Mouse (Mus musculus): ENCODE measurements at regions not wholly inside any gene's neighbourhood (a gene's known extent, or its start where the extent isn't known, plus 50 kb on each side); places are given as distances from the start of the nearest gene placed in this dataset.
"Not testable (repeated sequence)": the region's sequence is repeated elsewhere in the genome, so short reads cannot be mapped to it uniquely, and the experiment has no call there.

DNA sequence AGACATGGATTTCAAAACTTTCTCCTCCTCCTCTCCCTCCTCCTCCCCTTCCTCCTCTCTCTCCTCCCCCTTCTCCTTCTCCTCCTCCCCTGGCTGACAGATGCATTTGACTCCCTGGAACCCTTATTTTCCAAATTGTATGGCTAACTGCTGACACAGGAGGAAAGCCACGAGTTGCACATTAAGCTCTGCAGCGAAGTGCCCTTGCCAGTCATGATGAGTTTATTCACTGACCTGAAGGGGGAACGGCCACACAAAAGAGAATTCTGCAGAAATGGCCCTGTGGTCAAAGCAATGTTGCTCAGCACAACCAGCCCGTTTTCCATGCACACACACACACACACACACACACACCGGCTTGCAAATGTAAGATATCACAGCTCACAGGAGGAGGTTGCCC lies 112.6 kb downstream of the Tomm20 start:
- no peak for DNase-seq

DNA sequence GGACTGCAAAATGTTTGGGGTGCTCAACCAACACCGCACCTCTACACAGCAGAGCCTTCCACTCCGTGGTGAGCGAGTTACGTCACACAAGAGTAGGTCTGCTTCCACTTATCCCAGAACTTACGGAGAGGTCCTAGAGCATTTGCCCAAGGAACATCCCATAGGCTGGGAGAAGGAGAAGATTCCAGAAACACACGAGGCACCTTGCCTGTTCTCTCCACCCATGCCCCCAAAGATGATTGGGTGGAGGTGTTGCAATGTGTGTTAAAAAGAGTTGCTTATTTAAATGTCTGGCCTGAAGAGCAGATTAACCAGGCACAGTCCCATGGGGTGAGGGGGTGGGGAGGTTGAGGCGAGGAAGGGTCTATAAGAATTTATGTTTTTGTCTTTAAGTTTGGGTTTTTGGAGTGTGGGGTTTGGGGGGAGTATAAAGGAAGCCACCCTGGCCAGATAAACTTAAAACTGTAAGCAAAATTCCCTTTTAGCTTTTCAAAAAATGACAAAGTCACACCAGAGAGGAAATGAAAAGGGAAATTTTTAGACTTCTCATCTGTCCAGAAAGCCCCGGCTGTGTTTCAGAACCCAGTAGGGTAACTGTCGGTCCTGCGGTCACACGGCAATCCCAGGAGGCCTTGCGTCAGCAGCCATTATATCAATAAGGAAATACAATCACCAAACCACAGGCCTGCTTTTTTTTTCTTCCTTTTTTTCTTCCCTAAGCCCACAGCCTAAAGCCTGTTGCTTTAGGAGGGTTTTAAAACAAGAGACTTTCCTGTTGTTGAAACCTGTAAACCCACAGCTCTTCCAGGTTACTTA lies 113.3 kb downstream of the Tomm20 start:
- DNase-seq, result peak; percentile 46

DNA sequence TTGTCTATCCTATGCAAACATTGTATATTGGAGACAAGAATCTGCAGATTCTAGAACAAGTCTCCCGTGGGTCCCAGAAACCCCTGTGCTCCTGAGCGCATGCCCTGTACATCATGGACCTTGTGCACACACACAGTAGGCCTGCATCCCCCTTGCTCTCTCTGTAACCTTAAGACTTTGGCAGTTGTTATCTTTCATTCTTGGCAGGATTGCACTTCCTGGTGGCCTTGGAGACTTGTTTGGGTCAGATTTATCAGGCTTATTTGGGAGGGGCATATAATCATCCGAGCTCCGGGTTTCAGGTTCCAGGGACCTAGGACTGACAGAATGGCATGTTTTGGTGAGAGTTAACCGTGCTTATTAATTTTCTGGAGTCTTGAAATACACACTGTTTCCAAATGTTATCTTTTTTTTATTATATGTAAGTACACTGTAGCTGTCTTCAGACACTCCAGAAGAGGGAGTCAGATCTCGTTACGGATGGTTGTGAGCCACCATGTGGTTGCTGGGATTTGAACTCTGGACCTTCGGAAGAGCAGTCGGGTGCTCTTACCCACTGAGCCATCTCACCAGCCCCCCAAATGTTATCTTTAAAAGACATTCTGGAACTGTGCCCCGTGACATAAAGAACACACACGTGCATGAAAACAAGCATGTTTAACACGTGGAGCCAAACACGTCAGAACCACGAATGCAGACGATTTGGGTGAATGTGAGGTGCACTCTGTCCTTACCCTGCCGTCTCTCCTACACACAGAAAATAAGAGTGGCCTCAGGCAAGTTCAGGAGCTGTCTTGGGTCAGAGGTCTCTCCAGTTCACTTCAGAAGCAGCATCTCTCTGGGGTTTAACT lies 114.1 kb downstream of the Tomm20 start:
- DNase-seq, result no peak

DNA sequence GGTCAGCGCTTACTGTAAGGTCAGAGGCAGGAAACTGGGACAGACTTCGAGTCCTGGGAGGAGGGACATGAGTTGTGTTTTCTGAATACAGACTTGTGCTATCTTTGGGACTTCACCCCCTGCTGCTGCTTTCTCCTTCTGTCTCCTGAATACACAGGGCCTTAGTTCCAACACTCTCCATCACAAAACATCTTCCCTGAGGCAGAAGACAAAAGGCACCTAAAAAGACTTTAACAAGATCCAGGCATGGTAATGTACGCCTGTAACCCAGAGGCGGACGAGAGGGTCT lies 115.5 kb downstream of the Tomm20 start:
- no peak for DNase-seq

DNA sequence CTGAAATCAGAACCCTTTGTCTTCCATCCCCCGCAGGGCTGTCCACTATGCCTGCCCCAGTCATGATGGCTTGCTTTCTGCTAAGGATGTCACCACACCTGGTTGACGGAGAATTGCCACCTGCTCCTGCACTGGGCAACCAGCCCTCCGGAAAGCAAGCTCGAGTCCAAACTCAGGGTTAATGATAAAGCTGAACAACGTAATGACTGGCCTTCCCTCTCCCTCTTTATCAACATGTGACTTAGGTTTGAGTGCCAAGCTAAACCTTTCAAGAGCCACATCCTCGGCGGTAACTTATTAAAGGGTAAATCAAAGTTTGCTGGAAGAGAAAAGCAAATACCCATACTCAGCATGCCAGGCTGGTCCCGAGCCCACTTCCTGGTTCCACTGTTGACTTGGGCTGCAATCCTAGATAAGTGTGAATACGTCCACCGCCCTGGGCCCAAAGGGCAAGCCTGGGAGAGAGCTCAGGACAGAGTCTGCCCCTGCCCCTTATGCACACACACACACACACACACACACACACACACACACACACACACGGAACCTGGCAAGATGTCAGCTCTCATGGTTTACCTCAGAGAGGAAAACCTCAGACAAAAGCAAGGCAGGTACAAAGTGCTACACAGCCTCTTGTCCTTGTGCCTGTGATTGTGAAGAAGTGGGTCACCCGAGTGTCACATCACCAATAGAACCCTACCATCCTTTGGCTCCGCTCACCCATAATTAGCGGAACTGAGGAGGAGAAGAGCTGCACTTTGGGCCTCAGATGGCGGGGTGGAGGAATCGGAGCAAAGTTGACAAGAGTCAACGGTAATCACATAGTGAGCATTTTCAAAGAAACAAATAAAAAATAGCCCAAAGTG lies 116.0 kb downstream of the Tomm20 start:
- peak; percentile 58 for DNase-seq

DNA sequence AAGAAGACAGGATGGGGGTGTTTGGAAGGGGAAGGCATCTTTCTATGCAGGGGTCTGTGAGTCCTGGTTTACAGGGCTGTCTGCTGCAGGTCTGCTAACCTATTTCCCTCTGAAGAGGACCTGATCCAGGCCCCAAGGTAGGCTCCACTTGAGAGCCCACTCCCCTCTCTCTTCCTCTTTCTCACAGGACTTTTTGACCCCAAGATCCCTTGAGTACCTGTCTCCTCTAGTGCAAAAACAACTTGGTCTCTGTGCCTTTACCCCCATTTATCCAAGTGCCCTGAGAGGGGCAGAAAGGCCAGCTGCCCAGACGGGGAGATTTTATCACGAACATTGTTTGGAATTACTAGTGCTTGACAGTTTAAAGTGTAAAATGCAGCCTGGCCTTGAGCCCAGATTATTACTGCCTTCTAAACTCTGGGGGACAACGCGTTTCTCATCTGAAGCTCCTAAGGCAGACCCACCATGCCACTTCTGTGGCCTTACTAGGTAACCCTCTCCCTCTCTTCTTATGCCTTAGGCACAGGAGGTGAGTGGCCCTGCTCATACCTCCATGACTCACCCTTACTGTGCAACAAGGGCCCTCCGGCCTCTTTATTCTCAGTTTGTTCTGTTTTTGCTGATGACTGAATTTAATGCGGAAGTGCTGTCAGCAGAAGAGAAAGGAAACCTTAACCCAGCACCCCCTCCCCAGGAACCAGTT lies 117.8 kb downstream of the Tomm20 start:
- peak; percentile 59 for DNase-seq

DNA sequence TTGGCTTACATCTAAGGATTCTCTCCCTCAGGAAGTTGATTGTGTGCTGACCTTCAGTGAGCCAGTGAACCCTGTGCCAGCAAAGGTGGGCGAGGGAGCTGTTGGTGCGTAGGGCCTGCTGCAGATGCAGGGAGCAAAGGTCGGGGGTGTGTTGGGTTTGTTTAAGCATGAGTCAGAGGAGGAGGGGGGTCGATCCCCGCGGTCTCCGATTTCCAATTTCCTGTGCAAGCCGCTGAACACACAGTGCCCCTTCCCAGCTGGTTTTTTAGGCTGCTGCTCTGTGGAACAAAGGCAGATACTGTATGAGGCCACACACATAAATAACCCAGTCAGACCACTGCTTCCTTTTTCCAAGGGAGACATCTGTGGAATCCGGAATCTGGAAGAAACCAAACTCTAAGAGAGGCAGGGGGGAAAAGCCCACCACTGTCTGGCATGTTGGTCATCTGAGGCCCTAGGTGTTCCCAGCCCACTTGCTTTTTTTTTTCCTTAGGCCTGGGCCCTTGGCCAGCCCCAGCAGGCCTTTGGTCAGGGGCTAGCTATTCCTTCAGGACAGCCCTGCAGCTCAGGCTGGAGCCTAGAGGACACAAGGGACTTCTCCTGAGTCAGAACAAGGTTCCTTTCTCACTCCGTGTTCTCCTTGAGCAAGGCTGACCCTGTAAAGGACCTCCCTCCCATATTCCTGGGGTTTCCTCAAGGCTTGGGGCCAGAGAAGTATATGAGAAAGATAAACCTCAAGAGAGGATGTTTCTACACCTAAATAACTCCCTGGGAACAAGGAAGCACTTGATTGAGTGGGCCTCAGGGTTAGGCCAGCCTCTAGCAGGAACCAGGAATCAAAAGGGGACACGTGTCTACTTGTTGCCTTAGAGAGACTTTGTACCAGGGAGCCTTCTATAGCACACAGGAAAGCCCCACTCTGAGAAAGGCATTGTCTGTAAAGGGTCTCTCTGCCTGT lies 119.0 kb downstream of the Tomm20 start:
- DNase-seq, result peak; percentile 79

DNA sequence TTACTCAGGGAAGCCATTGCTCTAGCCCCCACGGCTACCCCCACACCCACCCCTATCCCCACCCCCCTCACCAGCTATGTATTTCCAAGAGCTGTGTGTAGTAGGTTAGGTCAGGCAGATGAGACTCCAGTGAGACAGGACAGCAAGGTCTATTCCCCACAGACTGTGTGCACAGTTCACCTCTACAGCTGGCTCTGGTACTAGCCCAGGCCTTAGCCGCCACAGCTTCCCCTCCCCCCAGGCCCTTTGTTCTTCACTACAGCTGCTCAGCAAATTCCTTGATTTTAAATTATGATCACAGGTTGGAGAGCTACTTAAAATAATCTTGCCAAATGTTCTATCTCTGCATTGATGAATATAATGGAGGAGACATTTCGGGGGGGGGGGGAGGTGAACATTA lies 119.8 kb downstream of the Tomm20 start:
- DNase-seq, result peak; percentile 65

DNA sequence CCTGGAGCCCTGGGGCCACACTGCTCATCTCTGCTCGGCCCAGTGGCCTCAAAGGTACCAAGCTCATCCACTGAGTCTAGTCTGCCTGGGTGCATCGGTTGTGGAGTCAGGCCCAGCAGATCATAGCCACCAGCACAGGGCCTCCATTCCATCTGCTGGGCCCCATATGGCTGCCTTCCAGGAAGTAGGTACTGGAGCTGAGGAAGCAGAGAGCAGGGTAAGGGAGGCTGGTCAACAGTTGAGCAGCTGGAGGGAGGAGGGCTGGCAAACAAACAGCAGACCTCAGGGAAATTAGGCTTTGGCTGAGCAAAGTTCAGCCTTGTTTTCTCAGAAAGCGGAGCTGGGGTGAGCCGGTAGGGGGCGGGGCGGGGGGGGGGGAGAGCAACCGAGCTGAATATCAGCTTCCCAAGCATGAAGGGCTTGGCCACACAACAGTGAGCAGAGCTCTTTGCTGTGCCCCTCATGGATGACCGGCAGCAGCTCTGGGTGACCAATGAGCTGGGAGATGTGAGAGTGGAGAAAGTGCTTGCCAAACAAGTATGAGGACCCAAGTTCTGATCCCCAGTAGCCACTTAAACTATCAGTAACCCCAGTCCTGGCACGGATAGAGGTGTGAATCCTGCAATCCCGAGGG lies 121.0 kb downstream of the Tomm20 start:
- peak; percentile 42 for DNase-seq

DNA sequence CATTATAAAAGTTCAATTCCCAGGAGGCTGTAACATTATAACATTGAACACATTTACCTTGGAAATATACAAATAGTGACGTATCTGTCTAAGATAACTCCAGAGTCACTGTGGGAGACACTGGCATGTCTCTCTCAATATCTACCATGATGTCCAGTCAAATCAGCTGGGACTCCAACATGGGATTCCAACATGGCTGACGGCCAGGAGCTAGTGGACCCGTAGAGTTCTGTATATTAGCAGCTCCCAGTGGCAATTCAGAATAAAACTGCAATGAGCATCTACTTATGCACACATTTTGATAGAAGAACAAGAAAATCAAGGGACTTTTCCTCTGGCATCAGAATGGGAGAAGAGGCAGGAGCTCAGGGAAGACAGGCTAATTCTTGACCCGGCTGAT lies 123.4 kb downstream of the Tomm20 start:
- no peak for DNase-seq

DNA sequence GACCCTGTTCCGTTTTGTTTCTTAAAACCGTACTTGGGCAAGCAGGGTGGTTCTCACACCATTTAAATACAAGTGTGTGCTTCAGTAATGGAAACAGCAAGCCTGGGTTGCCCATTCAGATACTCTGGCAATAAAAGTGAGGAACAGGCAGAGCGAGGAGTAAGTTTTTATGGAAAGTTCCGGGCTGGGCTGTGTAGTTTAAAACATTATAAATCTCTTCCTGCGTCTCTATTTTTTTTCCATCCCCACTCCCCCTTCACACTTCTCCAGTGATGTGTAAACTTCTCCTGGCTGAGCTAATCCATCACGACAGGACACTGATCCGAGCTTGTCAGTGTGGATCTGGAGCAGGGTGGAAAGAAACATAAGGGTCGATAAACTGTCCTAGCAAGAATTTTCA lies 124.4 kb downstream of the Tomm20 start:
- no peak for DNase-seq

DNA sequence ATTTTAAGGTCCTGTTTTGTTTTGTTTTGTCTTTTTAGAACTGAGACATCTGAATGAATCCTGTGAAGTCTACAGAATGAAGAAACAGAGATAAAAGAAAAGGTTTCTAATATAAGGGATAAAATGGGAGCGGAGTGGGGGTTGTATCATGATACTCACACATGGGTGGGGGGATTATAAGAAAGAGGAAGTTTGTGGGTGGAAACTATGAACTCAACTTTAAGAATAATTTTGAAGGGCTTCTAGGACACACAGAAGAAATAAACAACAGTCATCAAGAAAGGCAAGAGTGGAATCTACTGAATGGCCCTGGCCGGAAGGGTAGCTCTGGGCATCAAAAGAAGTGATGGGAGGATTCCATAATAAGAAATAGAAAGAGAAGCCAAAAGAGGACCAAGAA lies 125.1 kb downstream of the Tomm20 start:
- DNase-seq, result no peak

DNA sequence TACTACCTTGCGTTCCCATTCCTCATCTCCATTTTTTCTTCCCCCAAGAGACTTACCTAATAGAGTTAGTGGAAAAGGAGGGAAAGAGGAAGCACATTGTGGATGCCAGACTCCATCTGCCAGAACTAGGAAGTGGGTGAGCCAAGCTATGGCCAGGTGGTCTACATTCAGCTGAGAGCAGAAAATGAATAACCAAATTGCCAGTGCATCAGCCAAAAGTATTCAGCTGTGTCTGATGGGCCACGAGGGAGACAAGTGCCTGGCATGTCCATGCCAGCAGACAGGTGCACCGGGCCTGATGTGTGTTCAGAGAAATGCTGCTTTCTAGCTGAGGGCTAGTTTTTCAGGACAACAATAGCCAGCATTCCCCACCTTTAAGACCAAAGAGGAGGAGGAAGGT lies 126.4 kb downstream of the Tomm20 start:
- no peak for DNase-seq

DNA sequence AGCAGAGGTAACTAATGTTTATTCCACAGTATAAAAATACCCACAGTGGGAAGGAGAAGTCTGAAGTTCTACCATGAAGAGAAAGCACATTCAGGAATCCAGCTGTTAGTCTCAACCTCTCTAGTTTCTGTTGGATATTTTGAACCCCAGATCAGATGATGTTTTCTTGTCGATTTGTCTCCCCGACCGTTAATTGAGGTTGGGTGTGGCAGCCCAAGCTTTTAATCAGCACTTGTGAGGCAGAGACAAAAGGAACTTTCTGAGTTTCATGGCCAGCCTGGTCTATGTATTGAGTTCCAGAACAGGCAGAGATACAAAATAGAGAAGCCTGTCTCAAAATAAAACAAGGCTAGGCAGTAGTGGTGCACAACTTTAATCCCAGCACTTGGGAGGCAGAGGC lies 129.5 kb downstream of the Tomm20 start:
- DNase-seq, result no peak

DNA sequence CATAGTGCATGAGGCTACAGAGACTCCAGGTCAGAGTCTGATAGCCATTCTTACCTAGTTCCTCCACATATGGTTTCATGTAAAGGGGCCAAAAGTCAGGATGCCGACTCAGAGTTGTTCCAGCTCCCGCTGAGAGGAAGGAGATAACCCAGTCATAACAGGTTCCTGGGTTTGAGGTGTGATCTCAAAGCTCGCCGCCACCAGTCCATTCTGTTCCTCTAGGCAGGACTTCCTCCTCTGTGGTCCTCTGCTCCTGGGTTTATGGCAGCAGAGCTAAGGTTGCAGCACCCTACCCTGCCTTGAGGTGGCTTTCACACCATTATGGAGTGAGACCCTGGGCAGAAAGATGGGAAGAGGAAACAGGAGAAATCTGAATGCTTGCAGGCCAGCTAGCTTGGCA lies 131.2 kb downstream of the Tomm20 start:
- no peak for DNase-seq

DNA sequence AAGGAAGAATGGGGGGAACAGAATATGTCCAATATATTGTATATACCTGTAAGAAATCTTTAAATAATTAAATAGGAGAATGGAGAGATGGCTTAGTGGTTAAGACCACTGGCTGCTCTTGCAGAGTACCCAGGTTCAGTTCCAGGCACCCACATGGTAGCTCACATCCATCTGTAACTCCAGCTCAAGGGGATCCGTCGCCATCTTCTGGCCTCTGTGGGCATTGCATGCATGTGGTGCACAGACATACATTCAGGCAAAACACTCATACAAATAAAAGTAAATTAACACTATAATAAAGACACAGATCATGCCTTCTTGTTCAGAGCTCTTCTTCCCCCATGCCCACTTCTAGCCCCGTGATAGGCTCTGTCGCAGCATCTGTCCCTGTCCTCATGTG lies 132.0 kb downstream of the Tomm20 start:
- no peak for DNase-seq

DNA sequence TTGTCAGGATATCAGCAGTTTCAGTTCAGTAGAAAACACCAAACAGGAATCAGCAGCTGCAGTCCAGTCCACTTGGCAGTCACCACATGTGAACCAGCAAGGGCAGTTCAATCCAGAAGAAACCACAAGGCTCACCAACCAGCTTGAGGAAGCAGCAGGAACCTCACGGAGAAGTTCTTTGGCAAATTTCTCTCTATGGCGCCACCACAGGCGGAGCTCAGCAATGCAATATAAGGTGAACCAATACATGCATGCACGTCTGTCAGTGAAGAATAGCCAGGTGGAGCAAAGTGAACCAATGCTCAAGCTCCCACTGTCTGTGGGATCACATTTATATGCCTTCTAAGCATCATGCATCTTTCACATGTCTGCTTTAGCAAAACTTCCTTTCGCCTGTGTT lies 132.9 kb downstream of the Tomm20 start:
- DNase-seq, result no peak

DNA sequence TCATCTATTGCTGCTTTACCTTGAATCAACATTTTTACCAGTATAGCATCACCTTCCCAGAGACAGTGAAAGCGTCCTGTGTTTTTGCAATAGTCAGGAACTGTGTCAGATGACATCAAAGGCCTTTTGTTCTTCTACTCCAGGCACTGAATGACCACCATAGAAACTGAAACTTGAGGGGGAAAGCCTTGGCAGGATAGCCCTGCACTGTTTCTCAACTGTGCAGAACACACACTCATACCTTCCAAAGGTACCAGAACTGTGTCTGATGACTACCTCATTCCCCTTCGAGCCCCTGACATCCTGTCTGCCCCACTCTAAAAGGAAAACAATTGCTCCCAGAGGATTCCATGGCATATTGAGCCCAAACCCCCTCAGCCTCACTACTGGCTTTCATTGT lies 134.3 kb downstream of the Tomm20 start:
- not testable (repeated sequence) for DNase-seq

DNA sequence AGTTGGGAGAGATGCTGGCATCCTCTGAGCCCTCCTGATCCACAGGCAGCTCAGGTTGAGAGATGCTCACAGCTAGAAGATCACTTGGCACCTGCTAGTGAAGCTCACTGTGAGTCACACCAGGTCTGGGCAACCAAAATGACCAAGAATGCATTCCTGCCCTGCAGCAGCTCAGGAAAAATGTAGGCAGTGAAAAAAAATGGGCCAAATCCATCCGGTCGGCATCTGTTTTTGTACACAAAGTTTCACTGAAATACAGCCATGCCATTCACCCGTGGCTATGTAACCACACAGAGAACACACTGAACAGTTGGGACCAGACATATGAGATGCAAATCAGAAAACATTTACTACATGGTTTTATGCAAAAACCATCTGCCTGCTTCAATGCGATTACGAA lies 135.1 kb downstream of the Tomm20 start:
- no peak for DNase-seq

DNA sequence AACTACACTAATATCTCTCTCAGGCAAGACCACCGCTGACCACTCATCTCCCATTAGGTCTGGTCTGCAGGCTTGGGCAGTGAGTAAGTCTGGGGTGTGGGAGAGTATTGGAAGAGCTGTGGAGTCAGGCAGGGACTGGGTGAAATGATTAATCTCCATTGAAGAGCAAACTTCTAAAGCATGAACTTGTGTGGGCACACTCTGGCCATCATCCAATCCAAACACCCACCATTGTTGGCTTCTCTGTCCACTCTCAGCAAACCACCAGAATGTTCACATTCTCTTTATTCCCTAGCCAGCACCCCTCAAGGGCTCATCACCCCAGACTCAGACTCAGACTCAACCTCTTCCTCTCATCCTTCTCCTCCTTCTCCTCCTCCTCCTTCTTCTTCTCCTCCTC lies 136.3 kb downstream of the Tomm20 start:
- no peak for DNase-seq

DNA sequence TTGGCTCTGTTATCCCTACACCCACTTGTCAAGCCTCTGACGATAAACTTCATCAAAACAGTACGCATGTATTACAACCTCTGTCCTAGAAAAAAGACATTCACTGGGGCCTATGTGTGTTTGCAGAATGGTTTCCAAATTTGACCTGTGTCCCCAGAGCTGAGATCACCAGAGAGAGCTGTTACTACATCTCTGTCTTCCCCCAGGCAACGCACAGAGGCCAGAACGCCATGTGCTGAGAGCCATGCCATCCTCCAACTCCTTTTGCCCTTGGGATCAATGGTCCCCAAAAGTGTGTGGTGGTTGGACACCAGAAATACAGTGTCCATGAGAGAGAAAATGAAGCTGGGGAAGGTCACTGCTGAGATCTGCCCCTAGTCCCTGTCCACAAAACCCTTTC lies 137.1 kb downstream of the Tomm20 start:
- DNase-seq, result no peak

All from heart, postnatal 4 days (tissue).